Mouse (Mus musculus): ENCODE measurements at regions not wholly inside any gene's neighbourhood (a gene's known extent, or its start where the extent isn't known, plus 50 kb on each side); places are given as distances from the start of the nearest gene placed in this dataset.

GRCm38 (mm10) chr10:45890088-45890626 lies 312.5 kb downstream of the Hace1 start:
- TF ChIP-seq CTCF (IDR thresholded peaks at IDR 0.05; ENCODE audit: control insufficient read depth, insufficient read depth, insufficient replicate concordance, low read depth, low read length) (no peak), POLR2A (IDR thresholded peaks at IDR 0.05; ENCODE audit: control insufficient read depth, low read depth, low read length) (no peak)
